Mouse (Mus musculus) E14TG2a.4 (cell line): ENCODE measurements at regions not wholly inside any gene's neighbourhood (a gene's known extent, or its start where the extent isn't known, plus 50 kb on each side); places are given as distances from the start of the nearest gene placed in this dataset.

Experiments
- H3K27me3 ChIP-seq: 2 replicates; pipeline ENCODE4 v1.6.1; 2014; ENCODE audit warnings: low read length, control low read depth; ENCODE audit not compliant: insufficient read depth
- H3K36me3 ChIP-seq: 2 replicates; pipeline ENCODE4 v1.6.1; 2014; ENCODE audit warnings: low read length, control low read depth; ENCODE audit not compliant: insufficient read depth
- H3K4me1 ChIP-seq: replicated peaks from 2 replicates; pipeline ENCODE4 v1.6.1; 2014; ENCODE audit warnings: low read depth, low read length, control low read depth
- H3K4me3 ChIP-seq: replicated peaks from 2 replicates; pipeline ENCODE4 v1.5.1; 2014; ENCODE audit warnings: mild to moderate bottlenecking, low read length
- H3K9me3 ChIP-seq: 2 replicates; pipeline ENCODE4 v1.6.1; 2014; ENCODE audit warnings: low read length, control low read depth
- CTCF ChIP-seq: conservative IDR thresholded peaks from 2 replicates; pipeline ENCODE4 v1.5.1; 2014; ENCODE audit warnings: low read length
- NANOG ChIP-seq: IDR thresholded peaks from 2 replicates; pipeline ENCODE4 v1.6.1; 2014; ENCODE audit warnings: borderline replicate concordance, low read length, mixed read lengths
- POU5F1 ChIP-seq: IDR thresholded peaks from 2 replicates; pipeline ENCODE4 v1.6.1; 2014; ENCODE audit warnings: low read length, borderline replicate concordance

DNA sequence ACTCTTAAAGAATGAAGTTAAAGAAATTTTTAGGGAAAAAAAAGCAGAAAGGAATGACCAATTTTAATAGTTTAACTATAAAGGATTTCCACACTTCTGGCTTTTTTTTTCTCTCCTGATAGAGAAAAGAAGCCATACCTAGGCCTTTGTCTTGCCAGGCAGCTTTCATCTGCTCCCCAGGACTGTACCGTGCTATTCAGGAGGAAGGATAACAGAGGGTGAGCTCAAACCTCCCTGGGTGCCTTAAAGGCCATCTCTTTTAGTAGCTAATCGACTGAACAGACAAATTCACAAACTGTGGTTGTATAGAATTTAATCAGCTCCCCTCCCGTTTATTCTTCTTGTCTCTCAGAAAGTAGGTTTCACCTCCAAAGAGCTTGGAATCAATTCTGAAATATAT, 76.1 kb downstream of the Csl start:
- no peaks in the 10 kb centered on the region for H3K36me3 ChIP-seq
- no peaks in the 10 kb centered on the region for H3K4me1 ChIP-seq
- no peak overlapping the region for H3K4me3 ChIP-seq
- no peak for TF ChIP-seq POU5F1
- TF ChIP-seq CTCF = no peak
- no peak for TF ChIP-seq NANOG
- H3K27me3 ChIP-seq = no peaks in the 10 kb centered on the region
- no peaks in the 10 kb centered on the region for H3K9me3 ChIP-seq

GRCm38 (mm10) chr10:99685911-99686310, 73.5 kb downstream of the Csl start:
- TF ChIP-seq POU5F1 (no peak), NANOG (no peak), CTCF (no peak)
- Histone ChIP-seq H3K36me3 (no peaks in the 10 kb centered on the region), H3K4me3 (no peak overlapping the region), H3K4me1 (no peaks in the 10 kb centered on the region), H3K9me3 (no peaks in the 10 kb centered on the region), H3K27me3 (no peaks in the 10 kb centered on the region)

DNA sequence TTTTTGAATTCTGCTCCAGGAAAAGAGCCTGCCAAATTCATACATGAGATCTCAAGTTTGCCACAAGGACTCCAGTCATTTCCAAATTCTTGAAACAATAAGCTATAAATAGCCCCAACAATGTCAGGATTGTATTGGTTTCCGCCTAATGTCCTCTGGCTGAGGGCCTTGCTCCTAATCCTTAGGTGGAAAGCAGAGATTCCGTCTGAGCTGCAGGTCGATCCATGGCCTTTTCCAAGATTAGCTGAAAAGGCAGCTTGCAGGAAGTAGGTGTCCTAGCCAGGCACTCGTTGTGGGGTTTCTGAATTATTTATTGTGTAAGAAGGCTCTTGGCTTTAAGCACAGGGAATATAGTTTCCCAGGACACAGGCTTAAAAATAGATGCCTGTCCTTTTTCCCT, 72.4 kb downstream of the Csl start:
- Histone ChIP-seq H3K4me3 (no peak overlapping the region), H3K27me3 (no peaks in the 10 kb centered on the region), H3K36me3 (no peaks in the 10 kb centered on the region), H3K4me1 (no peaks in the 10 kb centered on the region), H3K9me3 (no peaks in the 10 kb centered on the region)
- TF ChIP-seq NANOG (no peak), CTCF (no peak), POU5F1 (no peak)

DNA sequence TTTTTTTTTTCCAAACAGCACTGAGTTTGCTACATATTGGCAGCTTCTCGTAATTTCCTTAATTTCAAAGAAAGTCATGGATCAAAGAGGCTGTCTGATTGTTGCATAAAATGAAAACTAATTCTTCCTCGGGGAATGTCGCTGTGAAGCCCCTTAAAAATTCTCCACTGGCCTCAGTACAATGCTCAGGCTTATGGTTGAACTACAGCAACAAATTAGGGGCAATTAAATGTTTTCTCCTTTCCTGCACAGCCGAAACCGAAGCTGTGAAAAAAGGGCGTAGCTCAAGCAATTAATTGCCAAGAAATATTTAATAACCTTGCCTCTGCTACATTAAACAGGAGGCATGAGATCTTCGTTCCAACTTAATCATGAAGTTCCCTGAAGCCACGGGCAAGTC, 61.8 kb downstream of the Csl start:
- no peaks in the 10 kb centered on the region for H3K27me3 ChIP-seq
- no peak overlapping the region for H3K4me3 ChIP-seq
- H3K9me3 ChIP-seq = no peaks in the 10 kb centered on the region
- no peak for TF ChIP-seq CTCF
- no peak for TF ChIP-seq NANOG
- TF ChIP-seq POU5F1 = no peak
- no peaks in the 10 kb centered on the region for H3K36me3 ChIP-seq
- no peaks in the 10 kb centered on the region for H3K4me1 ChIP-seq

GRCm38 (mm10) chr10:99699498-99699897, 60.0 kb downstream of the Csl start:
- Histone ChIP-seq H3K27me3 (no peaks in the 10 kb centered on the region), H3K9me3 (no peaks in the 10 kb centered on the region), H3K36me3 (no peaks in the 10 kb centered on the region), H3K4me3 (no peak overlapping the region), H3K4me1 (no peaks in the 10 kb centered on the region)
- TF ChIP-seq CTCF (no peak), NANOG (no peak), POU5F1 (no peak)

DNA sequence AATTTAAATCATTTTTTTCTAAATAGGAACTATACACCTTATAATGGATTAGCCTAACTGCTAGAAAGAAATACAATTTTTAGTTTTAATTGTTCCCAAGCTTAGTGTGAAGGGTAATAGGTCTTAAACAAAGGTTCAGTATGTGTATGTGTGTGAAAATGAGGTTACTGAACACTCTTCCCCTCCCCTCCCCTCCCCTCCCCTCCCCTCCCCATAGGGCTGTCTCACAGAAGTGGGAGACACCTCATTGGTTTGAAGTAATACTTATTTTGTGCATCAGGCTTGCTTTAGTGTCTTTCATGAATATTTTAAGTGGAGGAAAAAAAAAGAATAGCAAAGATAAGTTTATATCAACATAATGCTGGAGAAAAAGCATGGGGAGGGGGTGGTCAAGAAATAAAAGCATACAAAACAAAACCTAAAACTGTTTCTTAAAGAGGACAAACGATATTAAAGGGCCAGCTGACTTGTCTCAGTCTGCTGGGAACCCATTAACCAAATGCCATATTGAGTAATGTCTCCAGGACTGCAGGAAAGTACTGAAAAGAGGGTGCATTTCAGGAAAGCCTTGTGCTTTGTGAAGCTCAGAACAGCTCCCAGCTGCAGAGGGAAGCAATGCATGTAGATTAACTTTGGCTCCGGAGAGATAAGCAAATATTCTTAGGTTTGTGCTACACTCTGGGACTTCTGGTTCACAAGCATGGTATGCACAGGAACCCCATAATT, 59.2 kb downstream of the Csl start:
- TF ChIP-seq CTCF (no peak), POU5F1 (no peak), NANOG (no peak)
- Histone ChIP-seq H3K4me1 (no peaks in the 10 kb centered on the region), H3K9me3 (no peaks in the 10 kb centered on the region)

More for the DNA sequence above, 59.2 kb downstream of the Csl start:
- H3K27me3 ChIP-seq = no peaks in the 10 kb centered on the region
- no peaks in the 10 kb centered on the region for H3K36me3 ChIP-seq
- H3K4me3 ChIP-seq = no peak overlapping the region
